Mouse (Mus musculus): ENCODE measurements around the gene Xkr7.

DNA sequence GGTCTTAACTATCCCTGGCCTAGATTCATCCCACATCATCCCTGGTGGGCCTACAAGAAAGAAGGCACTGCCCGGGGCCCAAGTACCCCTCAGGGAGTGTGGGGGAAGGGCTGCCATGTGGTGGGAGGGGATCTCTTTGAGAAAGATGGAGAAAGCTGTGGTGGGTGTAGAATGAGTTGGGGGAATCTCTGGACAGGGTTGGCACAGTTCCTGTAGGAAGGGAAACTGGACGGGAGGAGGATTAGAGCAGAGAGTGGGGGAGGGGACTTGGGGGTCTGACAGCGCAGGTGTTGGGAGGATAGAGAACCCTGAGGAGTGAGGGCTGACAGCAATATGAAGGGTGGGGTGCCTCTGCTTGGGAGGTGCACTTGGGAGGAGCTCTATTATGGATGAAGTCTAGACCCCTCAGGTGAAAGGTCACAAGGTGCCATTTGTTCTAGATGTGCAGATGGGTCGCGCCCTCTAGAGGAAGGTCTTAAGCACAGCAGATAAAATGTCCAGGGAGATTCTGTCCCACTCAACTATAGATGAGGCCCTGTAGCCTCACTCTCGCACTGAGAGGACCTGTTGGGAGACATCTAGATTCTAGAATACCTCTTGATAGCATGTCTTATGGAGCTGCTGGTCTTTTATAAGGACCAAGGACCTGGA lies 23.7 kb downstream of the Xkr7 start:
- no peak for TF ChIP-seq EP300 (IDR thresholded peaks at IDR 0.05; ENCODE audit: insufficient read depth, low read depth, low read length)
- TF ChIP-seq POLR2A (IDR thresholded peaks at IDR 0.05; ENCODE audit: insufficient read depth, low read length): no peak

Data from ES-Bruce4 (cell line).